Mouse (Mus musculus): ENCODE measurements at regions not wholly inside any gene's neighbourhood (a gene's known extent, or its start where the extent isn't known, plus 50 kb on each side); places are given as distances from the start of the nearest gene placed in this dataset.

GRCm38 (mm10) chr9:46504536-46504935 is 184.8 kb upstream of the 4931429L15Rik start:
- TF ChIP-seq CTCF (IDR thresholded peaks at IDR 0.05; ENCODE audit: insufficient read depth, low read depth, low read length) (no peak), POLR2A (IDR thresholded peaks at IDR 0.05; ENCODE audit: insufficient read depth, low read depth, low read length) (no peak)

Data from olfactory bulb, adult 2 months (tissue).